Mouse (Mus musculus) ES-Bruce4 (cell line): ENCODE data around the gene Pdcd1lg2. TPM values are rescaled to one million over a fixed set of nuclear protein-coding genes. Genes with fewer than 3 reads are reported as not detected.
A peak's percentile ranks its signal among the peaks of the same experiment; 100 is the strongest.

ENCODE experiments used
- H3K27ac ChIP-seq: 2 replicates; pipeline ENCODE4 v1.5.1; 2012; ENCODE audit warnings: low read length, inconsistent platforms; ENCODE audit not compliant: insufficient read depth
- H3K27me3 ChIP-seq: 2 replicates; pipeline ENCODE4 v1.6.1; 2012; ENCODE audit warnings: mild to moderate bottlenecking, low read length, inconsistent platforms; ENCODE audit not compliant: control insufficient read depth, poor library complexity, insufficient read depth, severe bottlenecking
- H3K36me3 ChIP-seq: 2 replicates; pipeline ENCODE4 v1.6.1; 2012; ENCODE audit warnings: inconsistent platforms, mild to moderate bottlenecking, low read length, moderate library complexity; ENCODE audit not compliant: control insufficient read depth, poor library complexity, insufficient read depth, severe bottlenecking
- H3K4me1 ChIP-seq: one replicate; pipeline ENCODE4 v1.8.1; 2011; ENCODE audit warnings: low read length; ENCODE audit not compliant: control insufficient read depth, insufficient read depth
- H3K4me3 ChIP-seq: 2 replicates; pipeline ENCODE4 v1.5.1; 2011; ENCODE audit warnings: low read depth, mild to moderate bottlenecking, low read length
- H3K9ac ChIP-seq: 2 replicates; pipeline ENCODE4 v1.6.1; 2012; ENCODE audit warnings: low read depth, mild to moderate bottlenecking, inconsistent platforms; ENCODE audit not compliant: poor library complexity, severe bottlenecking
- H3K9me3 ChIP-seq: replicated peaks from 2 replicates; pipeline ENCODE4 v1.6.1; 2012; ENCODE audit warnings: mild to moderate bottlenecking, low read length, inconsistent platforms; ENCODE audit not compliant: control insufficient read depth, poor library complexity, insufficient read depth, severe bottlenecking
- CTCF ChIP-seq: IDR thresholded peaks from one replicate; pipeline ENCODE4 v1.8.1; 2011; ENCODE audit warnings: low read depth, low read length
- EP300 ChIP-seq: IDR thresholded peaks from 2 replicates; pipeline ENCODE4 v1.6.1; 2011; ENCODE audit warnings: low read depth, low read length; ENCODE audit not compliant: insufficient read depth
- POLR2A ChIP-seq: IDR thresholded peaks from one replicate; pipeline ENCODE4 v1.8.1; 2011; ENCODE audit warnings: low read length; ENCODE audit not compliant: insufficient read depth
- polyA plus RNA-seq: library from polyadenylated mRNA; stranded (reverse); fragments of >200 nt; gene quantifications from 2 replicates; pipeline ENCODE4 v1.2.4, GENCODE M21; 2011; ENCODE audit warnings: low read depth; ENCODE audit not compliant: missing spikeins, insufficient read depth, insufficient read length

The Pdcd1lg2 gene
- polyA plus RNA-seq, 1 experiment = not detected

DNA sequence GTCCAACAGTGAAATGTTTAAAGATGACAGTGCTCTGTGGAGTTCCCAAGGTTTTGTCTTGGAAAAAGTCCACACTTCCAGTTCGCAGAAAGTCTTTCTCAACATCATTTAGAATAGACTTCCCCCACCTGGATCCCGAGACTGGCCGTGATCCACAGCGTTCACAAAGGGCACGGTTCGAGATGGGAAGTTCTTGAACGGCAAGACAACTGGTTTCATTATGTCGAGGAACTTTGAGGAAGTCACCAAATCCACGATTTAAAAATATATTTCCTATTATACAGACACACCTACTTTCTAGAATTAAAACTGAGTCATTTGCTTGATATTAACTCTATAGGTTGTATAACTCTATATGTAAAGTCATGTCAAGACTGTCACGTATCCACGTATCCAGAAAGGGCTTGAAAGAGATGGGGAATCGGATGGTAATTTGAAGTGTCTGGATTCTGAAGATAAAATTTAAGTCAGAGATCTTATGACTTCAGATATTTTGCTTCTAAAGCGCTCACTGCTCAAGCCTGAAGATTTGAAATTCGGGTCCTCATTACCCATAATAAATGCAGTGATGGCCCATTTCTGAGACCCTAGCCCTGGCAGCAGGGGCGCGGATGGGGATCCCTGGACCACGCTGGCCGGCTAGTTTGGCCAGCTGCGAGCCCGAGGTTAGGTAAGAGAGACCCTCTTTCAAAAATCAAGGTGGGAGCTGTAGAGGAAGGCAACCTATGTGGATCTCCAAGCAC is 44.3 kb upstream of the Pdcd1lg2 start:
- Histone ChIP-seq H3K9ac (no peak overlapping the region), H3K9me3 (no peaks in the 10 kb centered on the region), H3K27me3 (no peaks in the 10 kb centered on the region), H3K36me3 (no peaks in the 10 kb centered on the region), H3K4me3 (no peak overlapping the region), H3K27ac (no peak overlapping the region), H3K4me1 (no peaks in the 10 kb centered on the region)
- TF ChIP-seq CTCF (no peak), EP300 (no peak), POLR2A (no peak)

DNA sequence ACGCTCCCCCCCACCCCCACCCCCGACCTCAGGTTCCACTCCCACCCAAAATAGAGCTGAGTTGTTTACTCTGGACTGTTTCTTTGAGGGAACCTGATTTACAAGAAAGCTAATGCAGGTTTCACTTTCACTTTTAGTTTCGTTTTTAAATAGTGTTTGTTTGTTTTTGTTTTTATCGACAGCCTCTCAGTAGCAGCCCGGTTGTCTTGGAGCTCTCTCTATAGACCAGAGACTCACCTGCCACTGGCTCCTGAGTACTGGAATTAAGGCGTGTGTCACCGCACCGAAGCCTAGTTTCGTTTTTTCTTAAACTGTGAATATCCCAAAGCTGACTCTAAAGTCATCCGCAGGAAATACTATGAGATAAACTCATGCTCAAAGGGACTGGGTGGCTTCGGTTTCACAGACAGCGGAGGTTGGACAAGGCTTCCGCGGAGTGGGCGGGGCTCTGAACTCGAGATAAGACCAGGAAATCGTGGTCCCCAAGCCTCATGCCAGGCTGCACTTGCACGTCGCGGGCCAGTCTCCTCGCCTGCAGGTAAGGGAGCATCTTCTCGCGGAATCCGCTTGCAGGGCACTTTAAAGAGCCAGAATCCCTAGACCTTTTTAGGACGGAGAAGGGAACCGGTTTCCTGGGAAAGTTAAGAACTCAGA is 43.6 kb upstream of the Pdcd1lg2 start, which contains the start of the genes Plgrkt and Cd274:
Plgrkt (minus strand) TSS at position 422 of the 654 bp plus-strand sequence.
Cd274 (plus strand) TSS at position 487 of the 654 bp plus-strand sequence.
- no peaks in the 10 kb centered on the region; the same call in 1 of the 2 replicates for H3K27me3 ChIP-seq
- no peak within 1 kb of the TSS for H3K9ac ChIP-seq
- no peaks in the 10 kb centered on the region for H3K9me3 ChIP-seq
- no peak within 1 kb of the TSS for H3K27ac ChIP-seq
- no peaks in the 10 kb centered on the region for H3K4me1 ChIP-seq
- no peaks in the 10 kb centered on the region for H3K36me3 ChIP-seq
- no peak for TF ChIP-seq CTCF
- TF ChIP-seq POLR2A = no peak
- no peak for TF ChIP-seq EP300
- H3K4me3 ChIP-seq = peak within 1 kb of the TSS; percentile 4

DNA sequence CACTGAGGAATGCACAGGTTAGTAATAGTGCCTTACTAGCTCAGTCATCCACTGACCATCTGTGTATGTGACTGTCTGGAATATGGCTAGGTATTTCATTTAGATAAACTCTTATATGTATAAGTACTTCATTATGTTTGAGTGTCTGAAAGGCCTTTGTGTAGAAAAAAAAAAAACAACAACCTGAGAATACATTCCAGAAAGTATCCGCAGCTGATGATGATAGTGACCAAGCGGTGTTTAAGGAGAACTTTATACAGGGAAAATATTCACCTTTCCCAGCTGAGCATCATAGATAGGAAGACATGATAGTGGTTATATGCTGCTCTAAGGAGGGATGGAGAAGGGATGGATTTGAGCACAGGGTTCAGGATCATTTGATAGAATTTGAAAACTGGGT is 42.7 kb upstream of the Pdcd1lg2 start:
- Histone ChIP-seq H3K36me3 (no peaks in the 10 kb centered on the region), H3K9ac (no peak overlapping the region), H3K4me3 (no peak overlapping the region), H3K27me3 (no peaks in the 10 kb centered on the region; the same call in 1 of the 2 replicates), H3K27ac (no peak overlapping the region), H3K9me3 (no peaks in the 10 kb centered on the region), H3K4me1 (no peaks in the 10 kb centered on the region)
- no peak for TF ChIP-seq EP300
- no peak for TF ChIP-seq POLR2A
- no peak for TF ChIP-seq CTCF

DNA sequence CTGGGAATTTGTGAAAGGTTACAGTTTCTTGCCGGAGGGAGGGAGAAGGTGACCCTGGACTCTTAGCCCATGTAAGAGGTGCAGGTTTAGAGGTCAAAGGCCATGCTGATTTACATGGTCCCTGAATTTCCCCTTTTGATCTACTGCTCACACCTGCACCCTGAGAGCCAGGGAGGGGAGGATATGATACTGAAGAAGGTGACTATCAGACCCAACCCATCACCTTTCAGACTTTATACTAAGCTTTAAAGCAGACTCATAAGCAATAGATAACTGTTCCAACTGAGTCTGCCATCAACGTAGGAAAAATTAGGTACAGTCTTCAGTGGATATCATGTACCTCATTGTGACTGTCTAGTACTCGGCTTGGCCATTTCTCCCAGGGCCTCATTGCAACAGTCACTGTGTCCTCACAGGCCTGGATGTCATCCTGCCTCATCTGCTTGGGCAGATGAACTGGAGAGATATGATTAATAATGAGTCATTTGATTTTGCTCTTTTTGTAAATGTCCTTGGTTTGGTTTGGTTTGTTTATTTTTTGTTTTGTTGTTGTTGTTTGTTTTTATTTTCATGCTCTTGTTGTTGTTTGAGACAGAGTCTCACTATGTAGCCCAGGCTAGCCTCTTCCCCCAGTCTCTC is 41.9 kb upstream of the Pdcd1lg2 start:
- no peaks in the 10 kb centered on the region for H3K9me3 ChIP-seq
- no peak overlapping the region for H3K27ac ChIP-seq
- no peak overlapping the region for H3K9ac ChIP-seq
- H3K27me3 ChIP-seq = no peaks in the 10 kb centered on the region; the same call in 1 of the 2 replicates
- H3K36me3 ChIP-seq = no peaks in the 10 kb centered on the region
- H3K4me1 ChIP-seq = no peaks in the 10 kb centered on the region
- TF ChIP-seq EP300 (no peak), POLR2A (no peak), CTCF (no peak)
- H3K4me3 ChIP-seq = no peak overlapping the region

DNA sequence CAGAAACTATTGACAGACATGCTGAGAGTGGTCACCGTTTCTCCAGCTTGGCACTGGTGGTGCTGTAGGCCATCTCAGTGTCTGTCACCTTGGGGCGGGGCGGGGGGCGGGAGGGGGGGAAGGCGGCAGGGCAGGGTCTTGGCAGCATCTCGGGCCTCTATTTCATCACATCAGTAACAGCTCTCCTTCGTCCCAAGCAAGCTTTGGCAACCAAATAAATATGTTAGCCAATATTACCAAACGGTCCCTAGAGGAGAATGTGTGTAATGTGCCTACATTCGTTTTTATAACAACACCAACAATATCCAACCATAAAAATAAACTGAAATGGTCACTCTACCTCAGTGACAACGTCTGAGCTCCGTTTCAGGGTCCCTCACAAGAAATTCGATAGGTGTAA is 40.6 kb upstream of the Pdcd1lg2 start:
- Histone ChIP-seq H3K9ac (no peak overlapping the region), H3K27ac (no peak overlapping the region), H3K4me3 (no peak overlapping the region), H3K27me3 (no peaks in the 10 kb centered on the region; the same call in 1 of the 2 replicates), H3K4me1 (no peaks in the 10 kb centered on the region), H3K9me3 (no peaks in the 10 kb centered on the region), H3K36me3 (no peaks in the 10 kb centered on the region)
- TF ChIP-seq EP300 (no peak), CTCF (no peak), POLR2A (no peak)
